Comparison of ENCODE assay signal across 7 mouse cellular contexts in genomic region chr1:36277267-36278060, GRCm38 (mm10). TPM values are rescaled to one million over a fixed set of nuclear protein-coding genes. Genes with fewer than 3 reads are reported as not detected.
DNase-seq lines count a peak whose midpoint lies in the region; ATAC-seq and TF ChIP-seq lines count a peak whose summit lies in the region.

No protein-coding gene starts in this region.

- H3K27ac ChIP-seq in heart, postnatal 0 days (ENCODE audit: low read depth): no peak overlapping the region
- no peak overlapping the region for H3K27ac ChIP-seq in spleen, adult 2 months (ENCODE audit: insufficient read depth, low read length)

- H3K9ac ChIP-seq in heart, postnatal 0 days (replicated peaks; ENCODE audit: low read depth, low read length): no peak overlapping the region

- H3K4me1 ChIP-seq in E14TG2a.4 (replicated peaks; ENCODE audit: low read depth, low read length): peaks cover 19% of the 10 kb centered on the region
- H3K4me1 ChIP-seq in heart, postnatal 0 days (ENCODE audit: control insufficient read depth, insufficient read depth): peaks cover 7% of the 10 kb centered on the region
- peaks cover 26% of the 10 kb centered on the region for H3K4me1 ChIP-seq in spleen, adult 2 months (ENCODE audit: control insufficient read depth, insufficient read depth, insufficient read length)

- H3K36me3 ChIP-seq in E14TG2a.4 (ENCODE audit: insufficient read depth, low read length): no peaks in the 10 kb centered on the region
- H3K36me3 ChIP-seq in heart, postnatal 0 days (replicated peaks; ENCODE audit: control insufficient read depth, insufficient read depth, low read length): no peaks in the 10 kb centered on the region
- no peaks in the 10 kb centered on the region for H3K36me3 ChIP-seq in spleen, adult 2 months (ENCODE audit: control insufficient read depth, insufficient read depth, low read length)

- no peak overlapping the region for H3K4me2 ChIP-seq in heart, postnatal 0 days (ENCODE audit: low read depth, low read length)

- H3K4me3 ChIP-seq in E14TG2a.4 (replicated peaks; ENCODE audit: low read length): no peak overlapping the region
- H3K4me3 ChIP-seq in heart, postnatal 0 days (ENCODE audit: low read depth, low read length): no peak overlapping the region
- no peak overlapping the region for H3K4me3 ChIP-seq in spleen, adult 2 months (ENCODE audit: extremely low read depth, insufficient read depth, insufficient read length)

- WGBS in heart, postnatal 0 days: 20% methylated on average over 7 of the region's 7 CpGs
- WGBS in spleen, adult 2 months: 25% methylated on average over 7 of the region's 7 CpGs

- no peaks in the 10 kb centered on the region for H3K9me3 ChIP-seq in E14TG2a.4 (ENCODE audit: low read length)
- no peaks in the 10 kb centered on the region for H3K9me3 ChIP-seq in heart, postnatal 0 days (replicated peaks; ENCODE audit: control insufficient read depth, low read length)

- TF ChIP-seq POLR2A in spleen, adult 2 months (IDR thresholded peaks at IDR 0.05; ENCODE audit: low read depth, low read length): no peak

- TF ChIP-seq CTCF in E14TG2a.4 (conservative IDR thresholded peaks at IDR 0.05; ENCODE audit: low read length): peak; percentile 99
- TF ChIP-seq CTCF in heart, postnatal 0 days (IDR thresholded peaks at IDR 0.05; ENCODE audit: low read depth): peak; percentile 88
- peak; percentile 90 for TF ChIP-seq CTCF in spleen, adult 2 months (IDR thresholded peaks at IDR 0.05; ENCODE audit: extremely low read depth, insufficient read depth, insufficient read length, insufficient replicate concordance)

- H3K27me3 ChIP-seq in E14TG2a.4 (ENCODE audit: insufficient read depth, low read length): peaks cover 40% of the 10 kb centered on the region
- H3K27me3 ChIP-seq in heart, postnatal 0 days (ENCODE audit: control insufficient read depth, insufficient read depth, low read length): no peaks in the 10 kb centered on the region
- no peaks in the 10 kb centered on the region for H3K27me3 ChIP-seq in spleen, adult 2 months (ENCODE audit: control insufficient read depth, insufficient read depth, low read length)

- no peak for TF ChIP-seq EP300 in heart, postnatal 0 days (IDR thresholded peaks at IDR 0.05; ENCODE audit: low read depth)

- ATAC-seq in heart, postnatal 0 days (ENCODE audit: insufficient read depth, low read depth): peak; percentile 27; the same call in 1 of the 2 replicates

- peak; percentile 84 to 89 for DNase-seq in adrenal gland, adult 18-20 months (ENCODE audit: low spot score in 2 of 2)
- peak; percentile 83 for DNase-seq in embryo, embryonic 10 days (ENCODE audit: low spot score)
- DNase-seq in heart, postnatal 0 days (ENCODE audit: low spot score): peak; percentile 61
- DNase-seq in left cerebral cortex, adult 18-20 months (ENCODE audit: low spot score in 2 of 2): peak; percentile 68 to 78
- peak; percentile 83 for DNase-seq in mesoderm, embryonic 11.5 days (ENCODE audit: low read depth, low spot score)
- DNase-seq in spleen, adult 2 months (ENCODE audit: low read depth in 1 of 2, low spot score in 2 of 2): peak; percentile 64 to 84

RNA-seq across cellular contexts. Expression of gene Neurl3, which starts 3.0 kb away (rescaled TPM):
- total RNA-seq in adrenal gland, adult 18-20 months (2021): 10 to 100 TPM in 1 of 2 experiments, 1 to 10 TPM in 1; 4.7 to 12.9 TPM
- 5.7 and 12.9 TPM in 2 replicates for total RNA-seq in heart, postnatal 0 days (2014; rRNA removed; ENCODE audit: low replicate concordance)
- polyA plus RNA-seq in heart, postnatal 0 days (2015; fragmentation: Nextera tagmentation; extraction: Ambion mirVana): 3.6 and 4.3 TPM in 2 replicates
- total RNA-seq in left cerebral cortex, adult 18-20 months (2021): under 1 TPM; 0.52 to 0.60 TPM
- 66.0 and 80.9 TPM in 2 replicates for polyA plus RNA-seq in spleen, adult 2 months (2012; rRNA removed)

RNA-seq across cellular contexts. Expression of gene Arid5a, which starts 30.1 kb away (rescaled TPM):
- total RNA-seq in adrenal gland, adult 18-20 months (2021): 1 to 10 TPM; 6.3 to 7.9 TPM
- total RNA-seq in heart, postnatal 0 days (2014; rRNA removed; ENCODE audit: low replicate concordance): 13.7 and 31.1 TPM in 2 replicates
- 6.6 and 8.5 TPM in 2 replicates for polyA plus RNA-seq in heart, postnatal 0 days (2015; fragmentation: Nextera tagmentation; extraction: Ambion mirVana)
- total RNA-seq in left cerebral cortex, adult 18-20 months (2021): 10 to 100 TPM; 15.6 to 18.1 TPM
- polyA plus RNA-seq in spleen, adult 2 months (2012; rRNA removed): 29.6 and 39.6 TPM in 2 replicates

RNA-seq across cellular contexts. Expression of gene Uggt1, which starts 32.9 kb away (rescaled TPM):
- total RNA-seq in adrenal gland, adult 18-20 months (2021): 10 to 100 TPM; 37.4 to 46.4 TPM
- 26.7 and 58.0 TPM in 2 replicates for total RNA-seq in heart, postnatal 0 days (2014; rRNA removed; ENCODE audit: low replicate concordance)
- 15.4 and 16.0 TPM in 2 replicates for polyA plus RNA-seq in heart, postnatal 0 days (2015; fragmentation: Nextera tagmentation; extraction: Ambion mirVana)
- 10 to 100 TPM; 42.0 to 44.8 TPM for total RNA-seq in left cerebral cortex, adult 18-20 months (2021)
- 13.5 and 15.9 TPM in 2 replicates for polyA plus RNA-seq in spleen, adult 2 months (2012; rRNA removed)
